Mouse (Mus musculus) cerebellum, adult 11-12 months (tissue): ENCODE data around the gene Alox12b.

Experiments
- DNase-seq: peaks from one replicate; pipeline ENCODE4 v3.0.0; 2022

The Alox12b gene

DNA sequence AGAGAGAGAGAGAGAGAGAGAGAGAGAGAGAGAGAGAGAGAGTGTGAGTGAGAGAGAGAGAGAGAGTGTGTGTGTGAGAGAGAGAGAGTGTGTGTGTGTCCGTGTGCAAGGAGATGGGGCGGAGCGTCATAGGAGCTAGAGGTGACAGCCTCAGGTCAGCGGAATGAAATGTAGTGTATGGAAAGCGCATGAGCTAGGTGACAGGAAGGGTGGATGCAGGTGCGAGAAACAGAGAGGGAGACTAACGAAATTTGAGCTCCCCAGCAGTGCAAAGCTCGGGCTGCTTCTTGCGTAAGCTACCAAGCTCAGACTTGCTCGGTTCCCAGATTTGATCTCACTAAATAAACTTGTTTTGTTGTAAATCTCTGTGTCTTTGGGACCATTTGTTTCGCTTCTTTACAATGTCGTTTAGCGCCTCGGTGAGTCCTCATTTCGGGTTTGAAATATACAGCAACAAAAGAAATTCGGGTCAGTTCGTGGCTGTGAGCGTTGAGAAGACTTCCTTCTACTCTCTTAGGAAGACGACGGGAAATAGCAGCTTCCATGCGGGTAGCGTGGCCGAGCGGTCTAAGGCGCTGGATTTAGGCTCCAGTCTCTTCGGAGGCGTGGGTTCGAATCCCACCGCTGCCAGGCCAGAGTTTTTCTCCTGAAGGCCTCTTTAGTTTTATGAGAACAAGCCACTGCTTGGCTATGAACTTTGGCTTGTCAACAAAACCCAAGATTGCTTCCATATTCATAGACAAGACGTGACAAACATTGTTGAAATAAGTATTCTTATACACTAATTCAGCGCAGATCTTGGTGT, 32.9 kb upstream of the Alox12b start:
- DNase-seq, result peak; percentile 86

DNA sequence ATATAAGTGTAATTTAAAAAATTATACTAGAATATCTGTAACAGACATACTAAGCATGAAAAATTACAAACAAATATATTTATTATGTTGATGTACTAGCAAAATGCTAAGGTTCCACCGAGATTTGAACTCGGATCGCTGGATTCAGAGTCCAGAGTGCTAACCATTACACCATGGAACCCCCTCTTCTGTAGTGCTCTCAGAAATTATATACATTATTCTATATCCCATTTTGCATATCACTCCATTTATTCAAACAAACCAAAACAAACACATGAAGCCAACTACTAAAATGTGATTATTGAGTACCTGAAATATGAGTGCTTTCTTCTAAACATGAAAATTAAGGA, 32.3 kb upstream of the Alox12b start:
- peak; percentile 56 for DNase-seq

DNA sequence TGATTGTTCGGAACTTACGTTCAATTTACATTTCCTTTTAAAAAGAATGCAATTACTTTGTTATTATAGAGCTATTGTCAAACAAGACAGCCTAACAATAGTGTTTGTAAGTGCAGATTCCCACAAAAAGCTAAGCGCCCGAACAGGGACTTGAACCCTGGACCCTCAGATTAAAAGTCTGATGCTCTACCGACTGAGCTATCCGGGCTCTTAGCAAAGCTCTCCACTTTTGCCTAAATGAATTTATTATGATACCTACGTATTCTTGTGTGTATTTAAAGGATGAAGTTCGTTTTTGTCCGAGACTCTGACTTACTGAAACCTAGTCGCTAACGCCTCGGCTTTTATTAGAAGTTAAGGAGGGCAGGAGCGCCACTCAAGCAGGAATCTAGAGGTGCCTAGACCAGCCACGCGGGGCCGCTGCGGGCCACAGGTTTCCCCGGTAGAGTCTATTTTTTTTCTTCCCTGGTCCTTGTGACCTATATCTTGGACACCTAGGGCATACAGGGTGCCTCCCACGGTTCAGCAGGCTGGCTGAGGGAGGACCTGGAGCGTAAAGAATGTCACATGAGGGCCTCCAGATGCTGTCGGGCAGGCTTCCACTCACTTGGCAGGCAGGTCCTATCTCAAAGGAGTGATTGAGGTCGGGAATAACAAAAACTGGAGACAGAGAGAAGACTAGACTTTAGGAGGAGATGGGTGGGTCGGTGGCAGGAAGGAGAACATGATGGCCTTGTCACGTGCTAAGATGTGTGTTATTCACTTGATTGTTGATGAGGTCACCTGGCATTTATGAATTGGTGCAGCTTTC, 31.5 kb upstream of the Alox12b start:
- DNase-seq, result peak; percentile 92

GRCm38 (mm10) chr11:69125852-69125918, 31.1 kb upstream of the Alox12b start, which contains the start of gene Aloxe3:
Aloxe3 (plus strand) TSS chr11:69125896.
- DNase-seq, result no peak

- DNase-seq, result peak; percentile 77
Measured at GRCm38 (mm10) chr11:69125919-69126705, 30.7 kb upstream of the Alox12b start.

DNA sequence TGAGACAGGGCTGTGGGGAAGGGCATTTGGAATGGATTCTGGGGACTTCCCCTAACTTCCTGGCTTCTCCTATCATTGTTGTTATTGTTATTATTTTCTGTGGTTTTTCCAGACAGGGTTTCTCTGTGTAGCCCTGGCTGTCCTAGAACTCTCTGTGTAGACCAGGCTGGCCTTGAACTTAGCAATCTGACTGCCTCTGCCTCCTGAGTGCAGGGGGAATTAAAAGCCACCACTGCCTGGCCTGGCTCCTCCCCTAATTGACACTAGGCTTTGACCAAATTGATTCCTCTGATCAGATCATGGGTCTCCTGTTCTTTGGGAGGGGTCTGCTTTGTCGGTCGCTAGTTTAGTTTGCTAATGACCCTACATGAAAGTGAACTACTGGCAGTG, 30.1 kb upstream of the Alox12b start:
- DNase-seq, result no peak

GRCm38 (mm10) chr11:69128426-69129122, 28.2 kb upstream of the Alox12b start:
- no peak for DNase-seq

DNA sequence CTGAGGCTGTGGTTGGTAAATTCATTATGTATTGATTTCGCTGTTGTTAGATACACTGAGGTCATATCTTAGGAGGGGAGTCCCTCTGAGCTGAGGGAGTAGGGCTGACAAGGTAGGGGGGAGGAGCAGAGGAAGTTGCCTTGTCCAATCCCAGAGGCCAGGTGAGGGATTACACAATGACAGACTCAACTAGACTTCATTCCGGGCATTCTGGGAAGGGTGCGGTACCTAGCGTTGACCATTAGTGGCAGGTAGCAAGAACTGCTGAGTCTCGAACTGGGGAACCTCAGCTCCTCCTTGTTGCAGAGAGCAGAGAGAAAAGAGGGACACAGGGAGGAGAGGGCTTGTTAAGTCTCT, 23.2 kb upstream of the Alox12b start:
- no peak for DNase-seq

GRCm38 (mm10) chr11:69133923-69134621, 22.7 kb upstream of the Alox12b start:
- peak; percentile 84 for DNase-seq

DNA sequence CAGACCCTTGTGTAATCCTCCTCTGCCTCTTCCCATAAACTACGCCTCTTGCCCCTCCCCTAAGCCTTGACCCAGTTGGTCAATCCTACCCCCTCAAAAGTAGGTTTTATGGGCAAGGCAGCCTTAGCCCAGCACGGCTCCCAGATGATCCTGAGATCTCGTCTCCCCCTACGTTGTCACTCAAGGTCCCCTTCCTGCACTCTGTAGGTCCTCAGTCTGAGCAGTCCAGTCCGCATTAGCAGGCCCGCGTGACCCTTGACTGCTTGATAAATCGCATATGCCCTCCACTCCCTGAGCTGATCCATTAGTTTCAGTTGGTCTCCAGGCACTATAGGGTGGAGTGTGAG, 22.2 kb upstream of the Alox12b start:
- no peak for DNase-seq

DNA sequence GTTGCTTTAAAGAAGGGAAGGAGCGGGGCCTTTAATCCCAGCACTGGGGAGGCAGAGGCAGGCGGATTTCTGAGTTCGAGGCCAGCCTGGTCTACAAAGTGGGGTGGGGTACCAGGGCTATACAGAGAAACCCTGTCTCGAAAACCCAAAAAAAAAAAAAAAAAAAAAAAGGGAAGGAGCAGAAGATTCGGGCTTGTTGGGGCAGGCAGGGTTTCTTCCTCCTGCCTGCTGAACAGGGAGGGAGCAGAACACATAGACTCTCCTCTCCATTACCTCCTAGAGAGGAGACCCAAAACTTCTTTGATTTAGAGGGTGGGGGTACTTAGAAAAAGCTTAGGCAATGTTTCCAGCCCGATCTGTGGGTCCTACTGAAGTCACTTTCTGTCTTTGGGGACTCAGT, 21.4 kb upstream of the Alox12b start:
- no peak for DNase-seq

GRCm38 (mm10) chr11:69147546-69147945, 9.2 kb upstream of the Alox12b start:
- no peak for DNase-seq

GRCm38 (mm10) chr11:69148451-69148960, 8.3 kb upstream of the Alox12b start:
- no peak for DNase-seq

- no peak for DNase-seq
Measured at GRCm38 (mm10) chr11:69149728-69150127, 7.1 kb upstream of the Alox12b start.

- DNase-seq, result peak; percentile 69
Measured at GRCm38 (mm10) chr11:69150444-69150843, 6.3 kb upstream of the Alox12b start.

GRCm38 (mm10) chr11:69151004-69151403, 5.8 kb upstream of the Alox12b start:
- DNase-seq, result no peak

DNA sequence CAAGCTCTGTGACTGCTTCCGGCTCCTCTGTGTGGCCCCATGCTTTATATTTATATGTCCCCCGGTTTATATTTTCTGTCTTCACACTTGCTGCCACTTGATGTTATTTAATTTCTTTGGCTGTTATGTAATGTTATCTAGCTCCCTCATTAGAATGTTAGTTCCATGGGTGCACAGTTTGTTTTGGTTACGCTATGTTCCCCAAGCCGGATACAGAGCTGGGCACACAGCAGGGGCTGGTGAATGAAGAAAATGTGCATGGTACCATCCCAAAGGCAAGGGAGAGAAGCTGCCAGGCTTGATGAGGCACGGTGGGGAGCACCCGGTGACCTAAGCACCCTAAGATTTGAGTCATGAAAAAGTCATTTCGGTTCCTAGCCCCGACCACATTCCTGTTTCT, 3.0 kb upstream of the Alox12b start:
- DNase-seq, result no peak

GRCm38 (mm10) chr11:69155351-69155750, 1.4 kb upstream of the Alox12b start:
- DNase-seq, result no peak

DNA sequence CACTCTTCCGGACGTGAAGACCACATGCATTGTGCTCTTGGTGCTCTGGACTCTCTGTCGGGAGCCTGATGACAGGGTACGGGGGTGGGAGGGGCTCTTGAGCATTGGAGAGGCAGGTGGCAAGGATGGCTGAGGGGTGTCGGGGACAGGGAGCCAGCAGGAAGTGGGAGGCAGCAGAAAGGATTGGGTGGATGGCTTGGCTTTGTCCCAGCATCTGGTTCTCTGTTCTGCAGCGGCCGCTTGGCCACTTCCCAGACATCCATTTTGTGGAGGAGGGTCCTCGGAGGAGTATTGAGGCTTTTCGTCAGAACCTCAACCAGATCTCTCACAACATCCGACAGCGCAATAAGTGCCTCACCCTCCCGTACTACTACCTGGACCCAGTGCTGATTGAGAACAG, 12.5 kb downstream of the Alox12b start:
- no peak for DNase-seq

GRCm38 (mm10) chr11:69171626-69172025, 14.8 kb downstream of the Alox12b start:
- no peak for DNase-seq

- no peak for DNase-seq
Measured at GRCm38 (mm10) chr11:69172606-69173005, 15.8 kb downstream of the Alox12b start.

- DNase-seq, result no peak
Measured at GRCm38 (mm10) chr11:69174722-69175121, 17.9 kb downstream of the Alox12b start.

DNA sequence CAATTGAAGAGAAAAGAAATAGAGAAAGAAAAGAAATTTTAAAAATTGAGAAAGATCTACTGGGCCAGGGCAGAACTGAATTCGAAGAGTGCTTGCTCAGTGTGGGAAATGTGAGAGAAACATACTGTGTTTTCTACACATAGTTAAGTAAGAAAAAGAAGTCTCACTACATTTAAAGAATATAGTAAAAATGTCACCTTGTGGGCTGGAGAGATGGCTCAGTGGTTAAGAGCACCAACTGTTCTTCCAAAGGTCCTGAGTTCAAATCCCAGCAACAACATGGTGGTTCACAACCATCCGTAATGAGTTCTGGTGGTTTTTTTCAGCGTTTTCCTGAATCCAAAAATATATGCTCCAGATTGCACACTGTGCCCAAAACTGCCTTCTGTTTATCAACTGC, 21.7 kb downstream of the Alox12b start:
- no peak for DNase-seq
